Mouse (Mus musculus) cerebellum, adult 2 months (tissue): Measurements from ENCODE around the gene Shf. TPM values are rescaled to one million over a fixed set of nuclear protein-coding genes. Genes with fewer than 3 reads are reported as not detected.

Experiments used
- DNase-seq, 2 experiments: peaks; one replicate each; pipeline ENCODE4 v3.0.0; 2021
- H3K27ac ChIP-seq: fragments of 200-500 bp; 2 replicates; pipeline ENCODE4 v1.5.1; 2012; ENCODE audit warnings: low read length, control low read depth, inconsistent platforms; ENCODE audit not compliant: insufficient read depth
- H3K27me3 ChIP-seq: fragments of 200-500 bp; 2 replicates; pipeline ENCODE4 v1.6.1; 2012; ENCODE audit warnings: inconsistent platforms, mild to moderate bottlenecking, low read length, moderate library complexity; ENCODE audit not compliant: control insufficient read depth, insufficient read depth
- H3K4me1 ChIP-seq: fragments of 200-500 bp; 2 replicates; pipeline ENCODE4 v1.6.1; 2011; ENCODE audit warnings: low read length; ENCODE audit not compliant: control insufficient read depth, insufficient read depth
- H3K4me3 ChIP-seq: fragments of 200-500 bp; replicated peaks from 2 replicates; pipeline ENCODE3; 2011; ENCODE audit warnings: mild to moderate bottlenecking, low read depth, low read length, control low read depth; ENCODE audit not compliant: insufficient read depth
- CTCF ChIP-seq: fragments of 200-500 bp; IDR thresholded peaks from 2 replicates; pipeline ENCODE4 v1.5.1; 2011; ENCODE audit warnings: low read depth, mild to moderate bottlenecking, control low read depth, low read length, moderate library complexity, borderline replicate concordance; ENCODE audit not compliant: insufficient read depth
- POLR2A ChIP-seq: fragments of 200-500 bp; IDR thresholded peaks from 2 replicates; pipeline ENCODE4 v1.6.1; 2011; ENCODE audit warnings: low read length, control low read depth, borderline replicate concordance; ENCODE audit not compliant: insufficient read depth
- WGBS: fragments of 180-500 bp; shearing (Covaris S2); methylation state at CpG from one replicate; pipeline ENCODE4 v1.1.7; 2018; 5-methylcytosine and 5-hydroxymethylcytosine counted together
- polyA plus RNA-seq: library from polyadenylated mRNA; depleted of rRNA; stranded (reverse); fragments of >200 nt; gene quantifications from 2 replicates; pipeline ENCODE4 v1.2.3, GENCODE M21; 2012

Gene Shf
- polyA plus RNA-seq, 1 experiment = 344 TPM

- H3K27ac ChIP-seq = peak overlapping the region; percentile 39
- TF ChIP-seq POLR2A (no peak), CTCF (no peak)
- H3K4me1 ChIP-seq = peaks cover 4% of the 10 kb centered on the region
- peak overlapping the region; percentile 47 for H3K4me3 ChIP-seq
- 7% methylated on average over 23 of the region's 23 CpGs for WGBS
- DNase-seq = peak; percentile 50 to 51
- no peaks in the 10 kb centered on the region for H3K27me3 ChIP-seq
Observed at GRCm38 (mm10) chr2:122374666-122375331, 5.8 kb upstream of the Shf start.

GRCm38 (mm10) chr2:122374012-122374411 is 5.0 kb upstream of the Shf start:
- no peak for TF ChIP-seq POLR2A
- no peak for TF ChIP-seq CTCF
- WGBS = 85% methylated on average over 5 of the region's 5 CpGs
- Histone ChIP-seq H3K4me3 (no peak overlapping the region), H3K27me3 (no peaks in the 10 kb centered on the region), H3K4me1 (peaks cover 4% of the 10 kb centered on the region), H3K27ac (no peak overlapping the region)
- DNase-seq = peak in 1 of 2 experiments; percentile 16

DNA sequence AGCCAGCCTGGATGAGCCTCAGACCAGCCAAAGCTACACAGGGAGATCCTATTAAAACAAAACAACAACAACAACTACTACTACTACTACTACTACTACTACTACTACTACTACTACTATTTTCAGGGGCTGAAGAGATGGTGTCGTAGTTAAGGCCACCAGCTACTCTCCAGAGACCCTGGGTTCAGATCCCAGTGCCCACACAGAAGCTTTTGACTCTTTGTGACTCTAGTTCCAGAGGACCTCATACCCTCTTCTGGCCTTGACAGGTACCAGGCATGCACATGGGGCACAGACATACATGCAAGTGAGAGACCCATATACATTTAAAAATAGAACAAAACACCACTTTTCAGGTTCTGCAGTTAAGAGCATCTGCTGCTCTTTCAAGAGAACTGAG is 3.6 kb upstream of the Shf start:
- TF ChIP-seq POLR2A = no peak
- no peak for TF ChIP-seq CTCF
- no peak overlapping the region for H3K27ac ChIP-seq
- H3K4me1 ChIP-seq = peaks cover 4% of the 10 kb centered on the region
- no peaks in the 10 kb centered on the region for H3K27me3 ChIP-seq
- DNase-seq = no peak
- no peak overlapping the region for H3K4me3 ChIP-seq
- 90% methylated on average over 1 of the region's 1 CpGs for WGBS

DNA sequence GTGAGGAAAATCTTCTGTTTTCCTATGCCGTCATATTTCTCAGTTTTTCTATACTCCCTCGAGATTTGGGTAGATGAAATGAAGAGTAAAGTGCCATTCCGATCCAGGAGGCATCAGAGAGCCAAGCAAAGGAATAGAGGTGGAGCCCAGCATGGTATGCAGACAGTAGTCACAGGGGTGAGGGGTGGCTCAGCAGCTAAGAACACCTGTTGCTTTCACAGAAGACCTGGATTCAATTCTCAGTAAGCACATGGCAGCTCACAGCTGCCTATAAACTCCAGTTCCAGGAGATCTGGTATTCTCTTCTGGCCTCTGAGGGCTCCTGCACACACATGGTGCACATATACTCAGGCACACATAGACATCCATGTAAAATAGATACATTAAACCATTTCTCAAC is 3.1 kb upstream of the Shf start:
- 81% methylated on average over 3 of the region's 3 CpGs for WGBS
- no peak for TF ChIP-seq CTCF
- TF ChIP-seq POLR2A = no peak
- no peaks in the 10 kb centered on the region for H3K27me3 ChIP-seq
- peaks cover 4% of the 10 kb centered on the region for H3K4me1 ChIP-seq
- DNase-seq = no peak
- H3K27ac ChIP-seq = no peak overlapping the region
- no peak overlapping the region for H3K4me3 ChIP-seq

GRCm38 (mm10) chr2:122370101-122370750 is 1.3 kb upstream of the Shf start:
- no peak overlapping the region for H3K4me3 ChIP-seq

DNA sequence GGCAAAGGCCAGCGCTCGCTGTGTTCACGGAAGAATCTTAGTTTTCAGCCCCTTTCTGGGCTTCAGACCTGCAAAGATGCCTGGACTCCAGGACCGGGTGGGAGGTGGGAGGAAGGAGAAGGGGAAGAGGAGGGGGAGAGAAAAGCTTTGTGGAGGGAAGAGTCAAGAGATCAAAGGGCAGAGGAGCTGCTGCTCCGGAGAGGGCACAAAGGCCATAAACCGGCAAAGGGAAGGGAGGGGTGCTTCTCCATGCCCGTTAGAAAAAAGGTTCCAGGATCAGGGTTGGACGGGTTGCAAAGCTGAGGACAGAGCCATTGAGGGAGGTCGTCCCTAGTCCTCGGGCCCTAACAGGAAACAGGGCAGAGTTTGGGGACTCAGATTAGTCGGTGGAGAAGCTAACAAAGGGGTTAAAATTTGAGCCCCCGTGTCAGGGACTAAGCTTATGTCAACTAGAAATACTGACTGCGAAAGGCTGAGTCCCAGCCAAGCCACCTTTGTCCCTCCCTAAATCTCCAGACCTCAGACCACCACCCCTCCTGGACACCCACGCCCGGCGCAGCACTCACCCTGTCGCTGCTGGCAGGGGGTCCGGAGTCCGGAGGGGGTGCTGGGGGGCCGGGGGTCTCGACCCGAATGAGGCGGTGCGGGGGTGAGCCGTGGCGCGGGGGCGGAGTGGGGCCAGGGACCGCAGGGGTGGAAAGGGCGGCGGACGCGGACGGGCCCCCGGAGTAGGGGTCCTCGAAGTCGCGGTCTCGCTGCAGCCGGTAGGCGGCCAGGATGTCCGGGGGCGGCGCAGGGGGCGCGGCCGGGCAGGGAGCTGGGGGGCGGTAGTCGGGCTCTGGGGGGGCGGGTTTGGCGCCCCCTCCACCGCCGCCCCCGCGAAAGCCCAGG is 636 bp downstream of the Shf start:
- no peak for TF ChIP-seq POLR2A
- TF ChIP-seq CTCF = no peak
- Histone ChIP-seq H3K27ac (peak overlapping the region; percentile 93), H3K4me1 (peaks cover 20% of the 10 kb centered on the region), H3K4me3 (peak overlapping the region; percentile 96), H3K27me3 (no peaks in the 10 kb centered on the region)
- 2% methylated on average over 47 of the region's 55 CpGs for WGBS
- DNase-seq = peak; percentile 47 to 55

More at GRCm38 (mm10) chr2:122370101-122370750, 1.3 kb upstream of the Shf start:
- Histone ChIP-seq H3K4me1 (peaks cover 6% of the 10 kb centered on the region), H3K27me3 (no peaks in the 10 kb centered on the region), H3K27ac (peak overlapping the region; percentile 13; the same call in 1 of the 2 replicates)
- TF ChIP-seq POLR2A = no peak
- 69% methylated on average over 10 of the region's 10 CpGs for WGBS
- peak; percentile 19 to 23 for DNase-seq

DNA sequence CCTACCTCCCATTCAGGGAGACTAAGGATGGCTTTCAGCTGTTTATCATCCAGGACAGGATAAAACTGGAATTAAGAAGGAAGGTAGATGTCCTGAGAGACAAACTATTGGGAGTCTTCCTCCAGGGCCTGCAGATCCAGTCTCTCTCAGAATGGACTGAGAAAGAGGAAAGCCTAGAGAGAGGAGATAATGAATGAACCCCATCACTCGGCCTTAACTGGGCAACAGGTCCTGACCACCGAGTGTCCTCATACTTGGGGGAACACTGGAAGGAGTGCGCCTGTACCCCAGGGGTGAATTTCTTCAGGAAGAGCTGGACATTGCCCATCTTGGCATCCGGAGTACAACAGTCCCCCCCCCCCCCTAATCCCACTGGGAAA is 1.3 kb downstream of the Shf start:
- Histone ChIP-seq H3K4me1 (peaks cover 25% of the 10 kb centered on the region), H3K4me3 (peak overlapping the region; percentile 96), H3K27me3 (no peaks in the 10 kb centered on the region), H3K27ac (peak overlapping the region; percentile 93)
- no peak for TF ChIP-seq CTCF
- TF ChIP-seq POLR2A = no peak
- 8% methylated on average over 4 of the region's 4 CpGs for WGBS
- DNase-seq = no peak
